Mouse (Mus musculus) ES-E14 (cell line): ENCODE results near the gene Plscr5.

Source experiments
- CHD2 ChIP-seq: IDR thresholded peaks from 2 replicates; pipeline ENCODE4 v1.6.1; 2014; ENCODE audit warnings: mild to moderate bottlenecking, low read depth, low read length, inconsistent platforms
- ZC3H11A ChIP-seq: IDR thresholded peaks from 2 replicates; pipeline ENCODE4 v1.6.1; 2012; ENCODE audit warnings: low read depth, mild to moderate bottlenecking, inconsistent platforms, low read length, borderline replicate concordance

GRCm38 (mm10) chr9:92217896-92218295 lies 25.2 kb downstream of the Plscr5 start:
- TF ChIP-seq ZC3H11A (no peak), CHD2 (no peak)
